Mouse (Mus musculus): Measurements from ENCODE around the gene Glra1.
"Not testable (repeated sequence)": the region's sequence is repeated elsewhere in the genome, so short reads cannot be mapped to it uniquely, and the experiment has no call there.

Gene Glra1

DNA sequence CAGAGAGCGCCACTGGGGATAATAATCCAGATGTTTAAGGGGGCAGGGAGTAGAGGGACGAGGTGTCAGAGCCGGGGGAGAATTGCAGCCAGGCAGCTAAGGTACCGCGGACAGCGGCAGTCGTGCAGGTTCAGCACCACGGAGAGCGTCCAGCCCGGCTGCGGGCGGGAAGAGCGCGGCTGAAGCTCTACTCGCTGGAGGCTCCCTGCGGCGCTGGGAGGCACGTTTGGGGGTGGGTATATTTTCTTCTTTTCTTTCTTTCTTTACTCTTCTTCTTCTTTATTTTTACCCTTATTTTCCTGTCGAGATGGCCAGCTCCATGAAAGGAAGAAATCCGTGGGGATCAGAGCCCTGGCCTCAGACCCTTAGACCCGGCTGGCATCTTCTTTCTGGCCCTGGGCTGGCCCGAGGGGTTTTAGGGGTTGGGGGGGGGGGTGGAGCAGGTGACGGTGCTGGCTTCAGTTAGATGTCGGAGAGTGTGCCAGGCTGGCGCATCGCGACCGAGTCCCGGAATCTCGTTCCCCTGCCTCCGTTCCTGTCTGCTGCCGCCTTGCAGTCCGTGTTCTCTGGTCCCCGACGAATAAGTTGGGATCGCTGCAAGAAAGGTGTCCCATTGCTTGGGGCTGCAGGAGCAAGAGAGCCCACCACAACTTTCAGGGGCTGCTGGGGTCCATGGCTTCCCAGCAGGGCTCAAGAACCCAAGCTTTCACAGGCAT is at the start of gene Glra1:
Gene Glra1, minus strand, starts transcription at position 391 of the 716 bp plus-strand sequence.
- peak; percentile 30 to 33 for DNase-seq

GRCm38 (mm10) chr11:55636961-55637360 is 29.0 kb upstream of the Glra1 start:
- no peak for DNase-seq

DNA sequence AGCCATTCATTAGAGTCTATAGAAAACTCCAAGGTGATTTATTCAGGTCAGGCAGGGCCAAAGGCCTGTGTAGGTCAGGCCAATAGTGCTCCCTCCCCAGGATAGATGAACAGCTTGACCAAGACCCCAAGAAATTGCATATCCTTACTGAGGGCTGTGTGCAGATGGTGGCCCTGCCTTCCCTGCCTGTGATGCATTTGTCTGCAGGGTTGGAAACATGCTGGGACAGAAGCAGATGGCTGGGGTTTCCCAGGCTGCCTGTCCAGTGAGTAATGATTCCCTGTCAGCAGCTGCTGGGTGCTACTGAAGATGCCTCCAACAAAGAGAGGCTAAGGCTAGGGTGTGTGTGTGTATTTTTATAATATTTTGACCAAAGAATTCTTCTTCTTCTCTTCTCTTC is 25.9 kb upstream of the Glra1 start:
- DNase-seq, result no peak

DNA sequence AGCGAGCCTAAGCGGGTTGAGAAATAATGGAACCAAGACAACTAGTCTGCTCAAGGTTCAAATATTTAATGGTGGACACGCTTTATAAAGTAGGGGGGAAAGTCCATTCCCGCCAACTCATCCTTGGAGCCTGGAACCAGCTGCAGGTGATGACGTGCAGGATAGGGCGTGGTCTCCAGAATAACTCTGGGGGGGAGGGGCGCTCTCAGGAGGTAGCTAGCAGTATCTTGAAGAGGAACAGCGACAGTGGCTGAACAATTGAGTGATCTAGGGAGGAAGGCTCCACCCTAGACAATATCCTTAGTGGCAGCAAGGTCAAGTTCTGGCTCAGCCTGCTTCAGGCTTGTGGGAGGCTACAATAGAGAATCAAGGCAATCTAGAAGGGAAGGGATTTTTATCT is 6.6 kb upstream of the Glra1 start:
- DNase-seq, result not testable (repeated sequence)

DNA sequence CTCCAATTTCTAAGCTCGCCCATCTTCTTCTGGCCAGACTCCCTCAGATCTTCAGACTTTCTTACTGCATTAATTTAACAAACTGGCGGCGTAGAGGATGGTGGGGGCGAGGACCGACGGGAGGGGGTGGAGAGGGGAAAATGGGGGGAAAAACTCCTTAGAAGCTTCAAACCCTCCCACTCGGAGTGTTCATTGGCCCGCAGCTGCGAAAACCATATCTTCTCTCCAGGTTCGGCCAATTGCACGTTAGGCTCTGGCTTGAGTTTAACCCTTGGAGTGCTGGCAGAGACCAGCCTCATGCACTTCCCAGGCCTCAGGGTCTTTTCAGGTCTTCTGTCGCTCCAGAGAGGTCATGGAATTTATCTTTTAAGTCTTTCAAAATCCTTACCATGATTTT is 524 bp upstream of the Glra1 start:
- no peak for DNase-seq

- no peak for DNase-seq
These were observed 761 bp downstream of the Glra1 start for GRCm38 (mm10) chr11:55607066-55607807.

DNA sequence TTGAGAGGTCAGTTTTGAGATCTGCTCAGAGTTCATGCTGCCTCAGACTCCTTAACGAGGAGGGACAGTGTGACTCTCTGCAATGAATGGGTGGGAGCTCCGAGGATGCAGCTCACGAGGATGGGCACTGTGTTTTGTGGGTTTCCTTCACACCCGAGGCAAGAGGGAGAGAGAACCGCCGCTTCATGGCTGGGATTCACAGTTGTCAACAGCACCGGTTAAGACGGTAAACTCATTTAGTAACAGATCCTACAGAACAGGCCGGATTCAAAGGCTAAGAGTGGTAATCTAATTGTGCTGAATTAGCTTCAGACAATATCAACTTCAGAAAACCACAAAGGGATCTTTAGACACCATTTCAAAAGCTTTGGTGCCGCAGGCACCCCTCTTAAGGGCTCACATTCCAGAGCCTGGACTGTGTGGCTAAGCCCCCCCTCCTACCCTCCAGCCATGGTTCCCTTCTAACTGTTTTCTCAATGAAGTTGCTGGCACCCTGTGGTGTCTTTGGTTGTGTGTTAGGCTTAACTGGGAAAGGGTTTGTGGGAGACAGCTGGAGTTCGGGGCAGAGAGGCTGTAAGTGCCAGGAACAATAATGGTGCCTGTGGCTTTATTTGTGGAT is 6.4 kb downstream of the Glra1 start:
- no peak for DNase-seq

DNA sequence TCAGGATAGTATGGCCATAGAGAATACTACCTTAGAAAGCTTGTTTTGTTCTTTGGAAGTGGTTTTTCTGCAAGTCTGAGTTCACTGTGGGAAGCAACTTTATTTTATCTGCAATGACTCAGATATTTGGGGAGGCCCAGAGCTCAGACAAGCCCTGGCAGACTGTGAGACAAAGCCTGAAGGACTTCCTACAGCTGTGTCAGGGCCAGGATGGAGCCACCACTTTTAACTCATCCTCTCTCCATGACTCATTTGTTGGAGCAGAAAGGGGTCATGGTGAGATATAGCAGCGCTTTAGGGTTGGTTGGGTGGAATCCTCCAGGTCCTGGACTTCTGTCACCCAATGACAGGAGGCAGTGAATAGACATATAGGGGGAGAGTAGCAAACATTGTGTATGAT is 12.3 kb downstream of the Glra1 start:
- DNase-seq, result no peak

GRCm38 (mm10) chr11:55594411-55594810 is 13.6 kb downstream of the Glra1 start:
- DNase-seq, result no peak

DNA sequence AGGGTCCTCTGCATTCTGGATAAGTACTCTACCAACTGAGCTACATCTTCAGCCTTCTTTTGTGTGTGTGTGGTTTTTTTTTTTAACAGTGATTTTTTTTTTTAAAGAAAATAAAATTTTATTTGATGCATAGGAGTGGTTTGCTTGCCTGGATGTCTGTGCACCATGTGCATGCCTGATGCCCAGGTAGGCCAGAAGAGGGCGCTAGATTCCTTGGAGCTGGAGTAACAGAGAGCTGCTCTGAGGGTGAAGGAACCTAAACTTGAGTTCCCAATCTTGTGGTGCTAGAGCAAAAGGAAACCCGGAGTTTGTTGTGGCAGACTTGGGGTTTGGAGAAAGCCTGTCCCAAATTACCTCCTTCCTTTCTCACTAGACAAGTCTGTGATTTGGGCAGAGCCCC is 16.8 kb downstream of the Glra1 start:
- DNase-seq, result no peak

- no peak for DNase-seq
These were observed 18.4 kb downstream of the Glra1 start for GRCm38 (mm10) chr11:55589376-55590167.

- no peak for DNase-seq
These were observed 33.6 kb downstream of the Glra1 start for GRCm38 (mm10) chr11:55574397-55574796.

- DNase-seq, result no peak
These were observed 36.9 kb downstream of the Glra1 start for GRCm38 (mm10) chr11:55571144-55571543.

- no peak for DNase-seq
These were observed 41.5 kb downstream of the Glra1 start for GRCm38 (mm10) chr11:55566309-55567099.

- DNase-seq, result no peak
These were observed 62.3 kb downstream of the Glra1 start for GRCm38 (mm10) chr11:55545690-55546089.

- DNase-seq, result no peak
These were observed 65.3 kb downstream of the Glra1 start for GRCm38 (mm10) chr11:55542671-55543070.

DNA sequence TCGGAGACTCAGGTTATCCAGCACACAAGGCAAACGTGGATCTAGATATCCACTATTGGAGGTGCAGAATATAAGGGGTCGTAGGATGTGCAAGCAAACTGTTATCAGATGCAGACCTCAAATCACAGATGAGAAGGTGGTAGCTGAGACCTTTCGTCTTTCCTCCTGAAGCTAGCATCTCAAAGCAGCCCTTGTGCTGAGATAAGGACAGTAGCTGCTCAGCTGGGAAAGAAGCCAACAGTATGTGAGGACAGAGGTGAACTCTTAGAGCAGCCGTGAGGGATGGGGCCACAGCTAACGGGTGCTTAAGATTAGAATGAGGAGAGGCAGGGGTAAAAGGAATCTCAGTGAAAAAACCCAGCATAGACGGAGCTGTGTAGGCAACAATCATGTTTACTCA is 65.9 kb downstream of the Glra1 start:
- DNase-seq, result no peak

GRCm38 (mm10) chr11:55534766-55535165 is 73.2 kb downstream of the Glra1 start:
- DNase-seq, result no peak

DNA sequence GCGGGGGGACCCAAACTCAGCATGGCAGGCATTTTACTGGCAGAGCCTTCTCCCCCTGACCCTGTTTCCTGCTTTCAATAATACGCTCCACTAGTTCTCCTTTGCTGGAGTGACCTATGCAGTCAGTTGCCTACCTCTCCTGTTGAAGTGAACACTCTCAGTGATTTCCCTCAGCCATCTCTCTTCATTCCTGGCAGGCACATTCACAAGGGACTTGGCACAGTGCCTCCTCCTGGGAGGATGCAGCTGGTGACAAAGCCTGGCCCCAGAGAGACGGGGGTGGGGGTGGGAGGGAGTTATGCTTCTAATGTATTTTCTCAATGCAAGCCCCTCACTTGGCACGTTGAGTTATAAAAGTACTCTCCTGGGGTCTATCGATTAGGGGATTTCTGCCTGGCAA is 74.6 kb downstream of the Glra1 start:
- DNase-seq, result no peak

- no peak for DNase-seq
These were observed 77.3 kb downstream of the Glra1 start for GRCm38 (mm10) chr11:55530741-55531140.

DNA sequence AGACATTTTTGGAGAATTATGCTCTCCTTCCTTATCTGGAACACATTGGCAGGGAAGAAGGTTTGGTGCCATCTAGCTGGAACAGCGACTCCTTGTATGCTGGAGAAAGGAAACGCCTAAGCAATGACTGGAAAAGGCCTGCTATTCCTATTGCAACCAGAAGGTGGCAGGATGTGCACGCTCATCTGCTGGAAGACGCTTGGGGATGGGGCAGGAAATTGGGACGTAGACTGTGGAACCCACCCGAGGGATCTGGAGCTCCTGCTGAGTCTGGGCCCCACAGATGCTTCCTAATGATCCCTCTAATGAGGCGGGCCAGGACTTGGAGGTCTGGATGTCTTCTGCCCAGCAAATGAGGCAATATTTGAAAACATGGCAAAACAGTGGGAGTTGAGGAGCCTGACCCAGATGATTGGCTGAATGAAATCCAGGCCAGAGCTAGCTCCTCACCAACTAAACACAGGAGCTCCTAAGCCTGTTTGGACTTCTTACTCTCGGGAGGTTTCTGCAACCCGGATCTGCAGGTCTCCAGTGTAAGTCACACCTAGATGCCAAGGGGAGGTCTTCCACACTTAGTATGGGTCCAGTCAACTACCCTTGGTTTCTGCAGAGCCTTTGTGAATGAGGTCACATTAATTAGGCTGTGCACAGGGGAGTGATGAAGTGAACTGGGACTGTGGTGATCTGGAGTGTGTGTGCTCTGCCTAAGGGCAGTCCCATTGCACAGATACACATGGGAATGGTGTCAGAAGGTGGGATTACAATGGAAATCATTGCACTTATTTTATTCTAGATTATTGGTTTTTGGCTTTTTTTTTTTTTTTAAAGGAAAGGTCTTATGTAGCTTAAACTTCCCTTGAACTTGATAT is 89.0 kb downstream of the Glra1 start:
- DNase-seq, result peak; percentile 35 to 52

Data from lung, adult 18-20 months (tissue).